Mouse (Mus musculus) heart, embryonic 13.5 days (tissue): Measurements from ENCODE around the gene Mgll. TPM values are rescaled to one million over a fixed set of nuclear protein-coding genes. Genes with fewer than 3 reads are reported as not detected.
A peak's percentile ranks its signal among the peaks of the same experiment; 100 is the strongest.

Source experiments
- ATAC-seq: fragments of 200-750 bp; cut with Nextera tagmentation; 2 replicates; pipeline ENCODE4 v1.8.0; 2017; ENCODE audit warnings: moderate TSS enrichment; ENCODE audit not compliant: insufficient number of reproducible peaks, low FRiP score, low TSS enrichment; ENCODE audit errors: extremely low read depth
- H3K27ac ChIP-seq: fragments of 300-500 bp; sonication (generic); replicated peaks from 2 replicates; pipeline ENCODE4 v1.5.1; 2015; ENCODE audit warnings: moderate library complexity, mild to moderate bottlenecking, inconsistent platforms
- H3K27me3 ChIP-seq: fragments of 300-500 bp; sonication (generic); replicated peaks from 2 replicates; pipeline ENCODE4 v1.6.1; 2015; ENCODE audit warnings: mild to moderate bottlenecking, inconsistent platforms
- H3K36me3 ChIP-seq: fragments of 300-500 bp; sonication (generic); 2 replicates; pipeline ENCODE4 v1.6.1; 2015; ENCODE audit warnings: mild to moderate bottlenecking, inconsistent platforms
- H3K4me1 ChIP-seq: fragments of 300-500 bp; sonication (generic); 2 replicates; pipeline ENCODE4 v1.6.1; 2015; ENCODE audit warnings: inconsistent platforms
- H3K4me2 ChIP-seq: fragments of 300-500 bp; sonication (generic); 2 replicates; pipeline ENCODE4 v1.6.1; 2015; ENCODE audit warnings: inconsistent platforms, mild to moderate bottlenecking, moderate library complexity
- H3K4me3 ChIP-seq: fragments of 300-500 bp; sonication (generic); 2 replicates; pipeline ENCODE4 v1.5.1; 2015; ENCODE audit warnings: moderate library complexity, mild to moderate bottlenecking, inconsistent platforms
- H3K9ac ChIP-seq: fragments of 300-500 bp; sonication (generic); 2 replicates; pipeline ENCODE4 v1.6.1; 2015; ENCODE audit warnings: inconsistent platforms, mild to moderate bottlenecking, moderate library complexity
- H3K9me3 ChIP-seq: fragments of 300-500 bp; sonication (generic); 2 replicates; pipeline ENCODE4 v1.6.1; 2016; ENCODE audit warnings: inconsistent platforms
- WGBS: fragments of 180-500 bp; shearing (Covaris S2); methylation state at CpG from one replicate; pipeline ENCODE4 v1.1.7; 2015; ENCODE audit warnings: mixed read lengths; 5-methylcytosine and 5-hydroxymethylcytosine counted together
- polyA plus RNA-seq: library from polyadenylated mRNA; unstranded; fragments of >200 nt; fragmentation: Nextera tagmentation; extraction: Ambion mirVana; gene quantifications from 2 replicates; pipeline ENCODE4 v1.2.1, GENCODE M21; 2015

The Mgll gene
- polyA plus RNA-seq, 1 experiment from 2014 or later, result 13.8 TPM

GRCm38 (mm10) chr6:88721059-88721458 lies 3.2 kb upstream of the Mgll start:
- H3K4me2 ChIP-seq, result no peak overlapping the region
- ATAC-seq, result no peak
- H3K9me3 ChIP-seq, result no peaks in the 10 kb centered on the region
- H3K36me3 ChIP-seq, result no peaks in the 10 kb centered on the region
- H3K27ac ChIP-seq, result no peak overlapping the region
- no peak overlapping the region for H3K4me3 ChIP-seq
- peaks cover 9% of the 10 kb centered on the region for H3K4me1 ChIP-seq
- H3K9ac ChIP-seq, result no peak overlapping the region
- 0 out of 2 replicates have a peak, but pooled peaks cover under 1% of the 10 kb centered on the region for H3K27me3 ChIP-seq
- WGBS, result 74% methylated on average over 3 of the region's 3 CpGs

- H3K36me3 ChIP-seq, result no peaks in the 10 kb centered on the region
- H3K9me3 ChIP-seq, result no peaks in the 10 kb centered on the region
- 75% methylated on average over 2 of the region's 2 CpGs for WGBS
- no peak for ATAC-seq
- no peak overlapping the region for H3K4me2 ChIP-seq
- H3K4me3 ChIP-seq, result no peak overlapping the region
- no peak overlapping the region for H3K27ac ChIP-seq
- no peak overlapping the region for H3K9ac ChIP-seq
- H3K27me3 ChIP-seq, result peaks cover 15% of the 10 kb centered on the region; the same call in 1 of the 2 replicates
- peaks cover 9% of the 10 kb centered on the region for H3K4me1 ChIP-seq
Observed at GRCm38 (mm10) chr6:88722906-88723305, 1.3 kb upstream of the Mgll start.

- Histone ChIP-seq H3K36me3 (no peaks in the 10 kb centered on the region), H3K4me2 (peak overlapping the region; percentile 99), H3K4me1 (peaks cover 9% of the 10 kb centered on the region), H3K4me3 (peak overlapping the region; percentile 77), H3K9me3 (no peaks in the 10 kb centered on the region), H3K9ac (peak overlapping the region; percentile 85), H3K27me3 (peaks cover 19% of the 10 kb centered on the region; the same call in 1 of the 2 replicates), H3K27ac (no peak overlapping the region)
- 0 out of 2 replicates have a peak, but pooled peaks have one; percentile 17 for ATAC-seq
- WGBS, result 32% methylated on average over 14 of the region's 14 CpGs
Observed at GRCm38 (mm10) chr6:88723806-88724312, 353 bp upstream of the Mgll start.

- H3K27me3 ChIP-seq, result peaks cover 19% of the 10 kb centered on the region; the same call in 1 of the 2 replicates
- 50% methylated on average over 7 of the region's 7 CpGs for WGBS
- no peak overlapping the region for H3K27ac ChIP-seq
- H3K9me3 ChIP-seq, result no peaks in the 10 kb centered on the region
- H3K36me3 ChIP-seq, result no peaks in the 10 kb centered on the region
- peak overlapping the region; percentile 77; the same call in 1 of the 2 replicates for H3K4me3 ChIP-seq
- no peak for ATAC-seq
- H3K4me2 ChIP-seq, result peak overlapping the region; percentile 99; the same call in 1 of the 2 replicates
- peaks cover 9% of the 10 kb centered on the region for H3K4me1 ChIP-seq
- H3K9ac ChIP-seq, result no peak overlapping the region
Observed at GRCm38 (mm10) chr6:88725590-88725989, 1.4 kb downstream of the Mgll start.

- H3K9ac ChIP-seq, result 0 out of 2 replicates have a peak overlapping the region, but pooled peaks have one; percentile 11
- no peaks in the 10 kb centered on the region for H3K9me3 ChIP-seq
- peak overlapping the region; percentile 4; the same call in 1 of the 2 replicates for H3K4me3 ChIP-seq
- no peaks in the 10 kb centered on the region for H3K36me3 ChIP-seq
- H3K27ac ChIP-seq, result no peak overlapping the region
- peaks cover 19% of the 10 kb centered on the region; the same call in 1 of the 2 replicates for H3K27me3 ChIP-seq
- ATAC-seq, result no peak
- peak overlapping the region; percentile 99; the same call in 1 of the 2 replicates for H3K4me2 ChIP-seq
- peaks cover 7% of the 10 kb centered on the region for H3K4me1 ChIP-seq
- WGBS, result 78% methylated on average over 9 of the region's 9 CpGs
Observed at GRCm38 (mm10) chr6:88726252-88727211, 2.3 kb downstream of the Mgll start.

- no peak overlapping the region for H3K4me2 ChIP-seq
- H3K9me3 ChIP-seq, result no peaks in the 10 kb centered on the region
- ATAC-seq, result no peak
- 79% methylated on average over 5 of the region's 5 CpGs for WGBS
- no peak overlapping the region for H3K9ac ChIP-seq
- no peak overlapping the region for H3K27ac ChIP-seq
- no peak overlapping the region for H3K4me3 ChIP-seq
- peaks cover 7% of the 10 kb centered on the region for H3K4me1 ChIP-seq
- H3K36me3 ChIP-seq, result no peaks in the 10 kb centered on the region
- peaks cover 19% of the 10 kb centered on the region; the same call in 1 of the 2 replicates for H3K27me3 ChIP-seq
Observed at GRCm38 (mm10) chr6:88727490-88727889, 3.3 kb downstream of the Mgll start.

- Histone ChIP-seq H3K9ac (no peak overlapping the region), H3K9me3 (no peaks in the 10 kb centered on the region), H3K4me2 (no peak overlapping the region), H3K4me1 (peaks cover 11% of the 10 kb centered on the region), H3K27ac (no peak overlapping the region), H3K4me3 (no peak overlapping the region), H3K36me3 (no peaks in the 10 kb centered on the region), H3K27me3 (peaks cover 19% of the 10 kb centered on the region; the same call in 1 of the 2 replicates)
- WGBS, result 76% methylated on average over 7 of the region's 7 CpGs
- no peak for ATAC-seq
Observed at GRCm38 (mm10) chr6:88728054-88728453, 3.8 kb downstream of the Mgll start.

GRCm38 (mm10) chr6:88728515-88728914 lies 4.3 kb downstream of the Mgll start:
- Histone ChIP-seq H3K4me1 (peaks cover 15% of the 10 kb centered on the region), H3K27me3 (peaks cover 19% of the 10 kb centered on the region; the same call in 1 of the 2 replicates)
- WGBS, result 83% methylated on average over 5 of the region's 5 CpGs

GRCm38 (mm10) chr6:88731211-88731751 lies 7.1 kb downstream of the Mgll start:
- Histone ChIP-seq H3K36me3 (no peaks in the 10 kb centered on the region), H3K27me3 (peaks cover 16% of the 10 kb centered on the region; the same call in 1 of the 2 replicates), H3K4me1 (peaks cover 9% of the 10 kb centered on the region), H3K27ac (no peak overlapping the region), H3K9me3 (no peaks in the 10 kb centered on the region), H3K9ac (no peak overlapping the region), H3K4me2 (no peak overlapping the region), H3K4me3 (no peak overlapping the region)
- WGBS, result 65% methylated on average over 11 of the region's 11 CpGs
- no peak for ATAC-seq

More at GRCm38 (mm10) chr6:88728515-88728914, 4.3 kb downstream of the Mgll start:
- Histone ChIP-seq H3K4me2 (no peak overlapping the region), H3K36me3 (no peaks in the 10 kb centered on the region), H3K9me3 (no peaks in the 10 kb centered on the region), H3K4me3 (no peak overlapping the region), H3K27ac (no peak overlapping the region), H3K9ac (no peak overlapping the region)
- ATAC-seq, result no peak

- ATAC-seq, result no peak
- no peak overlapping the region for H3K4me2 ChIP-seq
- no peaks in the 10 kb centered on the region for H3K9me3 ChIP-seq
- WGBS, result 85% methylated on average over 3 of the region's 3 CpGs
- H3K9ac ChIP-seq, result no peak overlapping the region
- no peak overlapping the region for H3K27ac ChIP-seq
- H3K36me3 ChIP-seq, result no peaks in the 10 kb centered on the region
- H3K4me3 ChIP-seq, result no peak overlapping the region
- H3K4me1 ChIP-seq, result peaks cover 9% of the 10 kb centered on the region
- peaks cover 11% of the 10 kb centered on the region; the same call in 1 of the 2 replicates for H3K27me3 ChIP-seq
Observed at GRCm38 (mm10) chr6:88731991-88732390, 7.8 kb downstream of the Mgll start.
